Mouse (Mus musculus) bone marrow macrophage, adult 2 months (primary cell): ENCODE measurements around the gene Slc25a19. TPM values are rescaled to one million over a fixed set of nuclear protein-coding genes. Genes with fewer than 3 reads are reported as not detected.

ENCODE experiments used
- H3K27ac ChIP-seq: 2 replicates; pipeline ENCODE4 v1.5.1; 2012; ENCODE audit warnings: low read depth, low read length; ENCODE audit not compliant: insufficient read depth
- H3K4me1 ChIP-seq: 2 replicates; pipeline ENCODE4 v1.6.1; 2012; ENCODE audit warnings: low read length; ENCODE audit not compliant: control insufficient read depth, insufficient read depth
- H3K4me3 ChIP-seq: 2 replicates; pipeline ENCODE4 v1.5.1; 2012; ENCODE audit warnings: mild to moderate bottlenecking, low read length, moderate library complexity; ENCODE audit not compliant: insufficient read depth
- CTCF ChIP-seq: IDR thresholded peaks from 2 replicates; pipeline ENCODE4 v1.5.1; 2012; ENCODE audit warnings: low read depth, mild to moderate bottlenecking, low read length, moderate library complexity
- POLR2A ChIP-seq: IDR thresholded peaks from 2 replicates; pipeline ENCODE4 v1.6.1; 2012; ENCODE audit warnings: mild to moderate bottlenecking, low read depth, low read length, borderline replicate concordance
- polyA plus RNA-seq: library from polyadenylated mRNA; stranded (reverse); fragments of >200 nt; gene quantifications from 2 replicates; pipeline ENCODE4 v1.2.4, GENCODE M21; 2012; ENCODE audit not compliant: missing spikeins, insufficient read depth, insufficient read length

The Slc25a19 gene
- polyA plus RNA-seq, 1 experiment = 37.0 TPM

- no peak overlapping the region for H3K27ac ChIP-seq
- peaks cover 6% of the 10 kb centered on the region for H3K4me1 ChIP-seq
- H3K4me3 ChIP-seq = no peak overlapping the region
- TF ChIP-seq POLR2A = no peak
These were observed 45.0 kb downstream of the Slc25a19 start for GRCm38 (mm10) chr11:115582913-115583606.

DNA sequence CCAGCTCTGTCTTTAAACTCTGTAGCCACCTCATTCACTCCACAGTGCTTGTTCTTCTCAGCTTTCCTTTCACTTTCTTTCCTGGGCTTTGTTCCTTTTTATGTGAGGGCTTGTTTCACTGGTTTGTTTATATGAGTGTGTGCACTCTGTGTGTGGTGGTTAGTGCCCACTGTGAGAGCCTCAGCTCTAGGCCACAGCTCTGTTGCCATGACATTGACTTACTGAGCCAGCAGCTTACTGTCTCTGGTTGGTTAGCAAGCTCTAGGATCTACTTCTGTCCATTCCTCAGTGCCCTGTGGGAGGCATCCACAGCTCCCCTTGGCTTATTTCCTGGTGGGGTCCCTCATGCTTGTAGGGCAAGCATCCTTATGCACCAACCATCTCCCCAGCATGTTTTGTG is 49.0 kb downstream of the Slc25a19 start:
- TF ChIP-seq POLR2A (no peak), CTCF (no peak)
- Histone ChIP-seq H3K4me1 (peaks cover 6% of the 10 kb centered on the region), H3K4me3 (no peak overlapping the region), H3K27ac (no peak overlapping the region)

- TF ChIP-seq CTCF = no peak
- no peak overlapping the region for H3K27ac ChIP-seq
- peaks cover 11% of the 10 kb centered on the region for H3K4me1 ChIP-seq
- peak overlapping the region; percentile 90 for H3K4me3 ChIP-seq
These were observed 63.1 kb downstream of the Slc25a19 start for GRCm38 (mm10) chr11:115564961-115565360.

Other genes starting within 250 kb of the Slc25a19 start
- gene Cdr2l, start 246.4 kb downstream of the Slc25a19 start, polyA plus RNA-seq = 0.15 and 0.64 TPM in 2 replicates
- 38.2 and 49.0 TPM in 2 replicates for gene Mrpl58, start 224.5 kb downstream of the Slc25a19 start, polyA plus RNA-seq
- 393 and 435 TPM in 2 replicates for gene Atp5h, start 208.3 kb downstream of the Slc25a19 start, polyA plus RNA-seq
- gene Kctd2, start 208.2 kb downstream of the Slc25a19 start, polyA plus RNA-seq = 27.0 and 28.0 TPM in 2 replicates
- not detected in 2 replicates for gene Trim80, start 187.8 kb downstream of the Slc25a19 start, polyA plus RNA-seq
- not detected in 2 replicates for gene Slc16a5, start 165.8 kb downstream of the Slc25a19 start, polyA plus RNA-seq
- 31.1 and 35.2 TPM in 2 replicates for gene Armc7, start 152.6 kb downstream of the Slc25a19 start, polyA plus RNA-seq
- gene Nt5c, start 136.4 kb downstream of the Slc25a19 start, polyA plus RNA-seq = 66.3 and 79.3 TPM in 2 replicates
- gene Jpt1, start 113.9 kb downstream of the Slc25a19 start, polyA plus RNA-seq = 166 and 168 TPM in 2 replicates
- gene Sumo2, start 92.0 kb downstream of the Slc25a19 start, polyA plus RNA-seq = 303 and 332 TPM in 2 replicates
- 32.3 and 34.6 TPM in 2 replicates for gene Nup85, start 63.9 kb downstream of the Slc25a19 start, polyA plus RNA-seq
- gene Mrps7, start 24.4 kb downstream of the Slc25a19 start, polyA plus RNA-seq = 33.1 and 36.9 TPM in 2 replicates
- gene Gga3, start 24.2 kb downstream of the Slc25a19 start, polyA plus RNA-seq = 60.1 and 81.9 TPM in 2 replicates
- gene Mif4gd, start 15.3 kb downstream of the Slc25a19 start, polyA plus RNA-seq = 90.6 and 96.3 TPM in 2 replicates
- 251 and 274 TPM in 2 replicates for gene Grb2, start 80.3 kb upstream of the Slc25a19 start, polyA plus RNA-seq
- gene Tmem94, start 137.1 kb upstream of the Slc25a19 start, polyA plus RNA-seq = 18.0 and 21.7 TPM in 2 replicates
- gene Caskin2, start 185.3 kb upstream of the Slc25a19 start, polyA plus RNA-seq = 3.9 and 5.6 TPM in 2 replicates
- gene Tsen54, start 186.4 kb upstream of the Slc25a19 start, polyA plus RNA-seq = 10.6 and 14.4 TPM in 2 replicates
- 4.0 and 4.9 TPM in 2 replicates for gene Llgl2, start 195.8 kb upstream of the Slc25a19 start, polyA plus RNA-seq
- not detected in 2 replicates for gene Myo15b, start 230.1 kb upstream of the Slc25a19 start, polyA plus RNA-seq